Mouse (Mus musculus) subcutaneous adipose tissue, adult 2 months (tissue): ENCODE data around the gene Tsacc. TPM values are rescaled to one million over a fixed set of nuclear protein-coding genes. Genes with fewer than 3 reads are reported as not detected.

ENCODE experiments used
- polyA plus RNA-seq: library from polyadenylated mRNA; depleted of rRNA; stranded (reverse); fragments of >200 nt; gene quantifications from 2 replicates; pipeline ENCODE4 v1.2.3, GENCODE M21; 2012; ENCODE audit warnings: low replicate concordance; rRNA removed

Gene Tsacc
- 5.6 and 5.7 TPM in 2 replicates for polyA plus RNA-seq

DNA sequence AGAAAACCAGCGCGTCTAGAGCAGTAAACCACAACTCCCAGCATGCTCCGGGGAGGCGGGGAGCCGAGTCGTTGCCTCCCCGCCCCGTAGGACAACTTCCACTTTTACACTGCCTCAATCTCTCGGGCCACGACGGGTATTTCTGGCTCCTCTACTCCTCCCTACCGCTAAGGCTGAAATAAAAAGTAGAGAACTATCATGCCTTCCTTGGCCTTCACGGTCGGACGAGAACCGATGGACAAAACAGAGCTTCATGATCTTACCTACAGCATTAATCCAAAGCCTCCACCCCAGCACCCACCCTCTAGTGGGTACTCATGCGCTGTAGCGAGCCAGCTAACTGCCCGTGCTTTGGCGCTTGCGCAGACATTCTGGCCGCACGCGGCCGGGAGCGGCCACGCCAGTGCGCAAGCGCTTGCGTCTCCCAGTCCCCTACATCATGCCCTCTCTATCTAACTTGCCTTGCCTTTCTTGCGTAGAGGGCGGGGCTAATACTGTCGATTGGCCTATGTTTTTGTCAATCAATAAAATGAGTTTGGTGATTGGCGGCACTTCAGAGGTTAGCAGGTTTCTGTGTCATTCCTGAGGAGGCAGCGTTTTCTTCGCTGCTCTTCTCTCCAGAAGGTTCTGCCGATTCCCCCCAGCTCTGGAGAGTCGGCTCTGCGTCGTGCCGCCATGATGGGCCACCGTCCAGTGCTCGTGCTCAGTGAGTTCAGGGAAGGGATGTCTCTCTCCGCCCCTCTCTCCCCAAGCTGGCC, at the start of gene Tsacc, which contains the start of gene Cct3:
Gene Tsacc (minus strand): TSS at position 439 of the 758 bp plus-strand sequence.
Gene Cct3 (plus strand): TSS at position 556 of the 758 bp plus-strand sequence.

GRCm38 (mm10) chr3:88336058-88337013, 39.5 kb upstream of the Tsacc start, which contains the start of the genes Tmem79 and Smg5:
Gene Tmem79 (minus strand): TSS chr3:88336148.
Gene Smg5 (plus strand): TSS chr3:88336260.

GRCm38 (mm10) chr3:88324951-88325405, 28.2 kb upstream of the Tsacc start, which contains the start of gene Glmp:
Gene Glmp (plus strand): TSS chr3:88325023.

DNA sequence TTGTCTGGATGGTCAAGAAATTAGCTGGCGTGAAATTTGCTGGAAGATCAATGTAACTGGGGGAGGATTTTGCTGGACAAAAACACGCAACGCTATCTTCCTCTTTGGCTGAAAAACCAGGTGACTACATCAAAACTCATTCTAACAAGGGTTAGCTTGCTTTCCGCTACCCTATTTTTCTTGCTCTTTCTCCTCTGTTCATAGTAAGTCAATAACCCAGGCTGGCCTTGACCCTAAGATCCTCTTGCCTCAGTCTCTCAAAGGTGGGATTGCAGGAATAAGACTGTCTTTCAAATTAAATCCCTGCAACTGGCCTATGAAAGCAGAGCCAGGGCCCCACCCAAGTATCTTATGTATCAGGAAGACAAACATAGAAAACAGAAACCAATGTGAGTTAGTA, 9.7 kb downstream of the Tsacc start, which contains the start of gene Gm38392:
Gene Gm38392 (minus strand): TSS at position 101 of the 400 bp plus-strand sequence.

GRCm38 (mm10) chr3:88254268-88254926, 42.4 kb downstream of the Tsacc start, which contains the start of gene Rhbg:
Gene Rhbg (minus strand): TSS chr3:88254709.

Other genes with a start within 250 kb of the Tsacc start
- gene Naxe, start 238.5 kb downstream of the Tsacc start, polyA plus RNA-seq = 119 and 130 TPM in 2 replicates
- not detected in 2 replicates for gene Ttc24, start 218.7 kb downstream of the Tsacc start, polyA plus RNA-seq
- 1.4 and 12.8 TPM in 2 replicates for gene Iqgap3, start 215.0 kb downstream of the Tsacc start, polyA plus RNA-seq
- gene Mef2d, start 154.6 kb downstream of the Tsacc start, polyA plus RNA-seq = 56.6 and 78.8 TPM in 2 replicates
- gene Rhbg, start 42.3 kb downstream of the Tsacc start, polyA plus RNA-seq = 1.3 and 2.6 TPM in 2 replicates
- gene Gm38392, start 9.8 kb downstream of the Tsacc start, polyA plus RNA-seq = 0.33 and 0.42 TPM in 2 replicates
- gene Cct3, start 117 bp upstream of the Tsacc start, polyA plus RNA-seq = 112 and 200 TPM in 2 replicates
- gene Glmp, start 28.0 kb upstream of the Tsacc start, polyA plus RNA-seq = 237 and 305 TPM in 2 replicates
- gene Tmem79, start 39.1 kb upstream of the Tsacc start, polyA plus RNA-seq = 39.1 and 40.3 TPM in 2 replicates
- 60.2 and 94.7 TPM in 2 replicates for gene Smg5, start 39.3 kb upstream of the Tsacc start, polyA plus RNA-seq
- 10.3 and 13.1 TPM in 2 replicates for gene Paqr6, start 67.6 kb upstream of the Tsacc start, polyA plus RNA-seq
- gene Bglap3, start 75.7 kb upstream of the Tsacc start, polyA plus RNA-seq = 0.14 and 0.19 TPM in 2 replicates
- gene Bglap2, start 81.7 kb upstream of the Tsacc start, polyA plus RNA-seq = not detected in 2 replicates
- not detected in 2 replicates for gene Bglap, start 87.5 kb upstream of the Tsacc start, polyA plus RNA-seq
- 35.7 and 50.0 TPM in 2 replicates for gene Pmf1, start 113.3 kb upstream of the Tsacc start, polyA plus RNA-seq
- 57.9 and 74.4 TPM in 2 replicates for gene Slc25a44, start 128.1 kb upstream of the Tsacc start, polyA plus RNA-seq
- gene Sema4a, start 164.2 kb upstream of the Tsacc start, polyA plus RNA-seq = 51.9 and 53.4 TPM in 2 replicates
- gene Lmna, start 213.0 kb upstream of the Tsacc start, polyA plus RNA-seq = 140 and 285 TPM in 2 replicates
- 0.56 and 12.0 TPM in 2 replicates for gene Mex3a, start 235.4 kb upstream of the Tsacc start, polyA plus RNA-seq